Mouse (Mus musculus) liver, embryonic 14.5 days (tissue): Measurements from ENCODE around the gene Smim24. TPM values are rescaled to one million over a fixed set of nuclear protein-coding genes. Genes with fewer than 3 reads are reported as not detected.
A peak's percentile ranks its signal among the peaks of the same experiment; 100 is the strongest.

Experiments
- ATAC-seq: fragments of 200-750 bp; cut with Nextera tagmentation; 2 replicates; pipeline ENCODE4 v1.8.0; 2017; ENCODE audit warnings: moderate number of reproducible peaks, mild to moderate bottlenecking, moderate library complexity; ENCODE audit not compliant: insufficient read depth
- DNase-seq, 3 experiments: peaks; one replicate each; pipeline ENCODE4 v3.0.0-alpha.2; 2012 to 2013; ENCODE audit warnings: low read depth in 3 of 3, low spot score in 3 of 3
- H3K27ac ChIP-seq: fragments of 300-500 bp; sonication (generic); 2 replicates; pipeline ENCODE4 v1.5.1; 2014; ENCODE audit warnings: moderate library complexity, mild to moderate bottlenecking, control low read depth, inconsistent platforms
- H3K27me3 ChIP-seq: fragments of 300-500 bp; sonication (generic); 2 replicates; pipeline ENCODE4 v1.6.1; 2014; ENCODE audit warnings: mild to moderate bottlenecking, low read length, moderate library complexity; ENCODE audit not compliant: control insufficient read depth, insufficient read depth
- H3K36me3 ChIP-seq: fragments of 300-500 bp; sonication (generic); replicated peaks from 2 replicates; pipeline ENCODE4 v1.6.1; 2014; ENCODE audit warnings: low read depth; ENCODE audit not compliant: control insufficient read depth, insufficient read depth
- H3K4me1 ChIP-seq, 2 experiments: fragments of 200-500 bp in 1 of 2; fragments of 300-500 bp in 1 of 2; sonication (generic) in 1 of 2; replicated peaks; 2 replicates each; pipeline ENCODE4 v1.6.1; 2012 to 2014; ENCODE audit warnings: antibody characterized with exemption in 1 of 2, inconsistent platforms in 1 of 2, low read length in 1 of 2; ENCODE audit not compliant: control insufficient read depth in 2 of 2, insufficient read depth in 2 of 2
- H3K4me2 ChIP-seq: fragments of 300-500 bp; sonication (generic); 2 replicates; pipeline ENCODE4 v1.6.1; 2014; ENCODE audit warnings: low read depth, mild to moderate bottlenecking, control low read depth, moderate library complexity
- H3K4me3 ChIP-seq, 2 experiments: fragments of 200-500 bp in 1 of 2; fragments of 300-500 bp in 1 of 2; sonication (generic) in 1 of 2; 2 replicates each; pipeline ENCODE4 v1.5.1; 2012 to 2014; ENCODE audit warnings: low read depth in 2 of 2, low read length in 2 of 2, mild to moderate bottlenecking in 2 of 2, control low read depth in 1 of 2, inconsistent platforms in 1 of 2, moderate library complexity in 1 of 2; ENCODE audit not compliant: insufficient read depth in 1 of 2
- H3K9ac ChIP-seq: fragments of 300-500 bp; sonication (generic); replicated peaks from 2 replicates; pipeline ENCODE4 v1.6.1; 2014; ENCODE audit warnings: mild to moderate bottlenecking, control low read depth, moderate library complexity
- H3K9me3 ChIP-seq: fragments of 300-500 bp; sonication (generic); 2 replicates; pipeline ENCODE4 v1.6.1; 2016; ENCODE audit warnings: low read length, mixed read lengths; ENCODE audit not compliant: control insufficient read depth
- CTCF ChIP-seq: IDR thresholded peaks from 2 replicates; pipeline ENCODE4 v1.5.1; 2016; ENCODE audit warnings: antibody characterized with exemption, low read depth, control low read depth
- EP300 ChIP-seq: IDR thresholded peaks from 2 replicates; pipeline ENCODE4 v1.6.1; 2016; ENCODE audit warnings: antibody characterized with exemption, low read depth
- WGBS: fragments of 180-500 bp; shearing (Covaris S2); extraction: QIAGEN DNeasy Blood & Tissue Kit; methylation state at CpG from one replicate; pipeline ENCODE4 v1.1.7; 2014; ENCODE audit not compliant: insufficient replicate concordance; 5-methylcytosine and 5-hydroxymethylcytosine counted together
- polyA plus RNA-seq, 2 experiments: library from polyadenylated mRNA; depleted of rRNA in 1 of 2; stranded (reverse) in 1 of 2; unstranded in 1 of 2; fragments of >200 nt; fragmentation: Nextera tagmentation in 1 of 2; extraction: Ambion mirVana in 1 of 2; gene quantifications; 2 replicates each; pipeline versions ENCODE4 v1.2.1 to v1.2.3; 2012 to 2014

Gene Smim24
- polyA plus RNA-seq, 2 experiments: 1.7 to 1.9 TPM

- Histone ChIP-seq H3K4me2 (0 out of 2 replicates have a peak overlapping the region, but pooled peaks have one; percentile 5), H3K36me3 (no peaks in the 10 kb centered on the region), H3K9me3 (no peaks in the 10 kb centered on the region), H3K27me3 (peaks cover 47% of the 10 kb centered on the region), H3K4me3 (no peak overlapping the region), H3K9ac (no peak overlapping the region), H3K27ac (no peak overlapping the region), H3K4me1 (peaks cover 0 to 5% of the 10 kb centered on the region in 2 experiments; a peak in 2 of 4 replicates)
- ATAC-seq (no peak), DNase-seq (no peak)
- no peak for TF ChIP-seq EP300
- no peak for TF ChIP-seq CTCF
- 50% methylated on average over 10 of the region's 10 CpGs for WGBS
Measured at GRCm38 (mm10) chr10:81425236-81425850, 32.5 kb downstream of the Smim24 start.

GRCm38 (mm10) chr10:81426081-81426671 is 33.3 kb downstream of the Smim24 start:
- DNase-seq: no peak

GRCm38 (mm10) chr10:81426897-81427296 is 34.0 kb downstream of the Smim24 start:
- Histone ChIP-seq H3K9me3 (no peaks in the 10 kb centered on the region), H3K4me2 (peak overlapping the region; percentile 60), H3K9ac (peak overlapping the region; percentile 43; the same call in 1 of the 2 replicates), H3K27ac (no peak overlapping the region), H3K4me3 (peak overlapping the region; percentile 43 to 53), H3K4me1 (peaks cover 0 to 5% of the 10 kb centered on the region in 2 experiments; a peak in 2 of 4 replicates), H3K27me3 (peaks cover 59% of the 10 kb centered on the region), H3K36me3 (no peaks in the 10 kb centered on the region)
- no peak for TF ChIP-seq EP300
- no peak for TF ChIP-seq CTCF
- ATAC-seq: no peak
- DNase-seq: no peak
- WGBS: 1% methylated on average over 37 of the region's 38 CpGs

More at GRCm38 (mm10) chr10:81426081-81426671, 33.3 kb downstream of the Smim24 start:
- 3% methylated on average over 23 of the region's 33 CpGs for WGBS
- TF ChIP-seq EP300 (no peak), CTCF (no peak)
- Histone ChIP-seq H3K27ac (no peak overlapping the region), H3K27me3 (peaks cover 55% of the 10 kb centered on the region), H3K4me1 (peaks cover 0 to 5% of the 10 kb centered on the region in 2 experiments; a peak in 2 of 4 replicates), H3K4me3 (peak overlapping the region; percentile 43 to 53), H3K9me3 (no peaks in the 10 kb centered on the region), H3K36me3 (no peaks in the 10 kb centered on the region), H3K4me2 (peak overlapping the region; percentile 60), H3K9ac (peak overlapping the region; percentile 13; the same call in 1 of the 2 replicates)
- no peak for ATAC-seq

- Histone ChIP-seq H3K27me3 (peaks cover 59% of the 10 kb centered on the region), H3K4me1 (peaks cover 0 to 5% of the 10 kb centered on the region in 2 experiments; a peak in 2 of 4 replicates), H3K9ac (no peak overlapping the region), H3K4me3 (no peak overlapping the region), H3K9me3 (no peaks in the 10 kb centered on the region), H3K4me2 (peak overlapping the region; percentile 60; the same call in 1 of the 2 replicates), H3K36me3 (no peaks in the 10 kb centered on the region), H3K27ac (no peak overlapping the region)
- DNase-seq (no peak), ATAC-seq (no peak)
- TF ChIP-seq CTCF (no peak), EP300 (no peak)
- 46% methylated on average over 3 of the region's 3 CpGs for WGBS
Measured at GRCm38 (mm10) chr10:81427327-81427726, 34.5 kb downstream of the Smim24 start.

- no peaks in the 10 kb centered on the region for H3K36me3 ChIP-seq
- H3K4me3 ChIP-seq: no peak overlapping the region
- H3K9me3 ChIP-seq: no peaks in the 10 kb centered on the region
- 74% methylated on average over 8 of the region's 8 CpGs for WGBS
- ATAC-seq: no peak
- no peak overlapping the region for H3K27ac ChIP-seq
- H3K27me3 ChIP-seq: peaks cover 59% of the 10 kb centered on the region
- TF ChIP-seq EP300 (no peak), CTCF (no peak)
- DNase-seq: no peak
- no peak overlapping the region for H3K9ac ChIP-seq
- no peak overlapping the region for H3K4me2 ChIP-seq
- H3K4me1 ChIP-seq: peaks cover 0 to 5% of the 10 kb centered on the region in 2 experiments; a peak in 2 of 4 replicates
Measured at GRCm38 (mm10) chr10:81427804-81428506, 35.1 kb downstream of the Smim24 start.
